Mouse (Mus musculus): ENCODE data around the gene Tram2. TPM values are rescaled to one million over a fixed set of nuclear protein-coding genes. Genes with fewer than 3 reads are reported as not detected.

Gene Tram2
- total RNA-seq, 4 experiments from 2014 or later: 4.3 to 5.8 (median 4.9) TPM

DNA sequence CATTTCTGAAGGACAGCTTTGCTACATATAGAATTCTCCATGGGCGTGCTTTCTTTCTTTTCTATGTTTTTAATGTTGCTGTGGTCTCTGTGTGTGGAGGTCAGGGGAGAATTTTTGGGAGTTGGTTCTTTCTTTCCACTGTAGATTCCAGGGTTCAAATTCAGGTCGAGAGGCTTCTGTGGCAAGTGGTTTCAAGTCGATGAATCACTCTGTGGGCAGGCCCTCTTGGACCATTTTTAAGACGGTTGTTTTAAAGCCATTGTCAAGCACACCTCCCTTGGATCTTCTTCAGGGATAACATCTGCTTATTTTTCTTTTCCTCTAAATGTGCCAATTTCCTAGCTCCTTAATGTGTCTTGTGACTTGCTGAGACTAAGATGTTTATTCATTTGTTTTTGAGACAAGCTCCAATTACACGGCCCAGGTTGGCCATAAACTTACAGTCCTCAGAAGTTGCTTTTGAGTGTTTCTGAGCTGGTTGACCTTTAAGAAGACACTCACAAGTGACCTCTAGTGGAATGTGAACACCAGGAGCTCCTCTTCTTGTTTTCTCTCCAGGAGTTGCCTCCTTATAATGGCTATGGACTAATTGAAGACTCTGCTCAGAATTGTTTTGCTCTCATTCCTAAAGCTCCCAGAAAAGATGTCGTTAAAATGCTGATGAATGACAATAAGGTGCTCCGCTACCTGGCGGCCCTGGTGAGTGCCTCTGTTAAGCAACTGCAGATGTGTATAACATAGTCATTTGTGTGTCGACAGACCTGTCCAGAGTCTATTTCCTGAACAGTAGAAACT is 104.5 kb downstream of the Tram2 start:
- DNase-seq (ENCODE audit: low spot score): no peak

DNA sequence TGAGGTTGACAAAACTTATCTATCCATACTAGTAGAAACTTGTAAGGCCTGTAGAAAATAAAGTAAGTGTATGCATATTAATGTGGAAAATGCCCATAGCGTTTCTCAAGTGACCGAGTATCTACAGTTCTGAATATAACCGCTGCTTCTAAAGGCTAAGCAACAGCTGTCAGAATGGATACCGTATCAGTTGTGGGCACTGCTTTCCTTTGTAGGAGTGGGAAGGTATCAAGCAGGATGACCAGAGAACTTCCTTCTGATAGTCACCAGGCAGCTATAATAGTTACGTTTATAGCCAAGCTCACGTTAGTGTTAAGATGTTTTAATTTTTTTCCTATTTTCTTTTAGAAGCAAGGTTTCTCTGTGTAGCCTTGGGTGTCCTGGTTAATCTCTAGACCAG is 105.6 kb downstream of the Tram2 start:
- DNase-seq (ENCODE audit: low spot score): no peak

DNA sequence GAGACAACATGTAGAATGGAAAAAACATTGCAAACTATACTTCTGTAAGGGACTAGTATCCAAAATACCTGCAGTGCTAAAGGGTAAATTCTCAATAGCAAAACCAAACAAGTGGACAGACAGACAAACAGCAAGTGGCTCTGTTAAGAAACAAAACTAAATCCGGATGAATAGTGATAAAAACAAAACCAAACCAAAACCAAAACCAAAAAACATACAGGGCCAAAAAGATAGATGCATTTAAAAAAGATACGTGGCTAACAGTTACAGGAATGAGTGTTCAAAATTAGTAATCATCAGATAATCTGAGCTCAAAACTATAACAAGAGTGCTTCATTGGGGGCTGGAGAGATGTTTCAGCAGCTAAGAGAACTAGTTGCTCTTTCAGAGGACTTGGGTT is 109.4 kb downstream of the Tram2 start:
- DNase-seq (ENCODE audit: low spot score): no peak

DNA sequence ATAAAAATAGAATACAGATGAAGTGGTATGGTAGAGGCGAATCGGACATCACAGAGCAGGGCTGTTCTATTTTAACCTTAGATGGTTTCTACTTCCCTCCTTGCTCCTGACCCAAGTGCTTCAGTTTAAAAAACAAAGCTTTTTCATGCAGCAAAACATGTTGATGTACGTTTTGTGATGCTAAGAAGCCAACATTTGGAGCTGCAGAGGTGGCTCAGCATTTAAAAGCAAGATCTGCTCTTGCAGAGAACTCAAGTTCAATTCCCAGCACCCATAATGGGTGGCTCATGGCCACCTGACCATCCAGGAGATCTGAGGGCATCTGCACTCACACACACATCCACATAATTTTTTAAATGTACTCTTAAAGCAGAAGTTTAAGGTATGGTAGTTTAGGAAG is 124.2 kb downstream of the Tram2 start:
- no peak for DNase-seq (ENCODE audit: low spot score)

DNA sequence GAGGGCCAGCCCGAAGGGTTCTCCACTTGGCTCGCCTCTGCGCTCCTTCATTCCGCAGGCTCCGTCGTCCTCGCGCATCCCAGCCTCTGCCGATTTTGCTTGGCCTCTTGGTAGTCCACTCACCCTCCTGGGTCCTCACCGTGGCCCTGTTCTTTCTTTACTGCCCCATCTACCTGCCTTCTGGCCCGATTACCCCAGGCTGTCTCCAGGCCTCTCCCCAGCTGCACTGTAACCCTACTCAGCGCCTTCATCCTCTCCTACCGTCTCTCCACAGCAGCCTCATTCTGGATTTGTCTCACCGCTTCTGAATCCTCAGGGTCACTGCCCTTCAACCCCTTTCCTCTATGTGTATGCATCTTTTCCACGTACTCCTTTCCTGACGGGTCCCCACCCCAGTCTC is 127.2 kb downstream of the Tram2 start:
- DNase-seq (ENCODE audit: low spot score): no peak

DNA sequence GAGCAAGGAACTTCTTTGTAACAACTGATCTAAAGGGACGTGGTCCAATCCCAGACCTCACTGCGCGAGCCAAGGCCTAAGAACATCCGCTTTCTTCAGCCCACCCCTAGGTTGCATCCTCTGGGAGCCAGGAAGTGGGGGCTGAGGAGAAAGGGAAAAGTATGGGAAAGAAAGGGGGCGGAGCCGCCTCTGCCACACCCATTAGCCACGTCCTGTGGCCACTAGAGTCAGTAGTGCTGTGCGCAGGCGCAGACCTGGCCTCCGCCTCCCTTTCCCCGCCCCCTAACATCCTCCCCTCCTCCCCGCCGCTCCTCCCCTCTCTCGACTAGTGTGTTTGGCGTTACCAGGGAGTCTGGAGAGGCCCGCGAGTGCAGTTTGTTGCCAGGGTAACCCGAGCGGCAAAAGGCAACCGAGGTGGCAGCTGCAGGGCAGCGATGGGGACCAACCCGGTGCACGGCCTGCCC is 127.7 kb downstream of the Tram2 start, which contains the start of gene Efhc1:
Gene Efhc1 (plus strand): TSS at position 327 of the 464 bp plus-strand sequence.
- DNase-seq (ENCODE audit: low spot score): peak; percentile 89

Other genes starting within 250 kb of the Tram2 start
- 1 to 10 TPM; 1.2 to 1.8 (median 1.5) TPM for gene Paqr8, start 188.6 kb downstream of the Tram2 start, total RNA-seq (2022)
- under 1 TPM; 0.27 to 0.87 (median 0.50) TPM for gene Efhc1, start 127.6 kb downstream of the Tram2 start, total RNA-seq (2022)
- gene Tmem14a, start 139.3 kb upstream of the Tram2 start, total RNA-seq (2022): 1 to 10 TPM; 2.6 to 5.2 (median 4.2) TPM
- gene Gsta3, start 161.4 kb upstream of the Tram2 start, total RNA-seq (2022): 10 to 100 TPM in 3 of 4 experiments, 1 to 10 TPM in 1; 8.0 to 17.7 (median 12.2) TPM

Data from heart, adult 8-10 months (tissue).